8 mouse cellular contexts compared by ENCODE assay signal in genomic region chr14:31641506-31642155, GRCm38 (mm10). TPM values are rescaled to one million over a fixed set of nuclear protein-coding genes. Genes with fewer than 3 reads are reported as not detected.
DNase-seq lines count a peak whose midpoint lies in the region; ATAC-seq lines count a peak whose summit lies in the region.

No protein-coding gene starts in this region.

- DNase-seq in heart, adult 8-10 months (ENCODE audit: low spot score): no peak
- peak; percentile 91 for DNase-seq in kidney, adult 9 months
- no peak for DNase-seq in frontal cortex, postnatal 25 days (ENCODE audit: low spot score in 2 of 2)
- DNase-seq in adipocyte (ENCODE audit: low spot score): no peak
- DNase-seq in right cerebral cortex, postnatal 4 days: no peak

- peaks cover 15% of the 10 kb centered on the region for H3K4me1 ChIP-seq in heart, embryonic 13.5 days
- H3K4me1 ChIP-seq in embryonic facial prominence, embryonic 15.5 days: peaks cover 14% of the 10 kb centered on the region
- H3K4me1 ChIP-seq in midbrain, embryonic 15.5 days: peaks cover 17% of the 10 kb centered on the region

- peak overlapping the region; percentile 90 for H3K27ac ChIP-seq in heart, embryonic 13.5 days (replicated peaks)
- H3K27ac ChIP-seq in embryonic facial prominence, embryonic 15.5 days (replicated peaks): peak overlapping the region; percentile 93; the same call in 1 of the 2 replicates
- no peak overlapping the region for H3K27ac ChIP-seq in midbrain, embryonic 15.5 days

- peak overlapping the region; percentile 81 for H3K4me3 ChIP-seq in heart, embryonic 13.5 days
- peak overlapping the region; percentile 87 for H3K4me3 ChIP-seq in embryonic facial prominence, embryonic 15.5 days (replicated peaks)
- peak overlapping the region; percentile 74 for H3K4me3 ChIP-seq in midbrain, embryonic 15.5 days

- no peaks in the 10 kb centered on the region for H3K9me3 ChIP-seq in heart, embryonic 13.5 days
- no peaks in the 10 kb centered on the region for H3K9me3 ChIP-seq in embryonic facial prominence, embryonic 15.5 days (replicated peaks)
- no peaks in the 10 kb centered on the region for H3K9me3 ChIP-seq in midbrain, embryonic 15.5 days

- 59% methylated on average over 9 of the region's 9 CpGs for WGBS in heart, embryonic 13.5 days
- WGBS in embryonic facial prominence, embryonic 15.5 days: 68% methylated on average over 9 of the region's 9 CpGs
- 68% methylated on average over 9 of the region's 9 CpGs for WGBS in midbrain, embryonic 15.5 days

- H3K36me3 ChIP-seq in heart, embryonic 13.5 days: no peaks in the 10 kb centered on the region
- no peaks in the 10 kb centered on the region for H3K36me3 ChIP-seq in embryonic facial prominence, embryonic 15.5 days
- H3K36me3 ChIP-seq in midbrain, embryonic 15.5 days (replicated peaks): no peaks in the 10 kb centered on the region

- peak; percentile 16; the same call in 1 of the 2 replicates for ATAC-seq in heart, embryonic 13.5 days (ENCODE audit: extremely low read depth, insufficient number of reproducible peaks, low FRiP score, low TSS enrichment)
- ATAC-seq in embryonic facial prominence, embryonic 15.5 days (ENCODE audit: insufficient number of reproducible peaks, low FRiP score, low TSS enrichment, low read depth): no peak
- ATAC-seq in midbrain, embryonic 15.5 days (replicated peaks): no peak

- no peaks in the 10 kb centered on the region for H3K27me3 ChIP-seq in heart, embryonic 13.5 days (replicated peaks)
- H3K27me3 ChIP-seq in embryonic facial prominence, embryonic 15.5 days: no peaks in the 10 kb centered on the region
- H3K27me3 ChIP-seq in midbrain, embryonic 15.5 days (replicated peaks): no peaks in the 10 kb centered on the region

- H3K4me2 ChIP-seq in heart, embryonic 13.5 days: peak overlapping the region; percentile 92
- H3K4me2 ChIP-seq in embryonic facial prominence, embryonic 15.5 days (replicated peaks): peak overlapping the region; percentile 87
- H3K4me2 ChIP-seq in midbrain, embryonic 15.5 days: peak overlapping the region; percentile 98

- H3K9ac ChIP-seq in heart, embryonic 13.5 days: peak overlapping the region; percentile 87
- peak overlapping the region; percentile 43 for H3K9ac ChIP-seq in embryonic facial prominence, embryonic 15.5 days
- H3K9ac ChIP-seq in midbrain, embryonic 15.5 days: peak overlapping the region; percentile 69

RNA-seq across cellular contexts. Expression of gene Hacl1, which starts 0.5 kb away (rescaled TPM):
- 10.2 and 10.7 TPM in 2 replicates for polyA plus RNA-seq in heart, embryonic 13.5 days (2015; fragmentation: Nextera tagmentation; extraction: Ambion mirVana)
- total RNA-seq in heart, adult 8-10 months (2022): 10 to 100 TPM; 12.2 to 14.6 (median 14.0) TPM
- 11.5 and 13.3 TPM in 2 replicates for polyA plus RNA-seq in embryonic facial prominence, embryonic 15.5 days (2015; fragmentation: Nextera tagmentation; extraction: Ambion mirVana)
- 6.2 and 8.4 TPM in 2 replicates for polyA plus RNA-seq in midbrain, embryonic 15.5 days (2015; fragmentation: Nextera tagmentation; extraction: Ambion mirVana)

RNA-seq across cellular contexts. Expression of gene Btd, which starts 0.8 kb away (rescaled TPM):
- 19.8 and 25.3 TPM in 2 replicates for polyA plus RNA-seq in heart, embryonic 13.5 days (2015; fragmentation: Nextera tagmentation; extraction: Ambion mirVana)
- total RNA-seq in heart, adult 8-10 months (2022): 10 to 100 TPM in 3 of 4 experiments, 1 to 10 TPM in 1; 9.4 to 10.5 (median 10.4) TPM
- 33.5 and 33.7 TPM in 2 replicates for polyA plus RNA-seq in embryonic facial prominence, embryonic 15.5 days (2015; fragmentation: Nextera tagmentation; extraction: Ambion mirVana)
- 13.8 and 16.2 TPM in 2 replicates for polyA plus RNA-seq in midbrain, embryonic 15.5 days (2015; fragmentation: Nextera tagmentation; extraction: Ambion mirVana)

RNA-seq across cellular contexts. Expression of gene Gm49387, which starts 1.0 kb away (rescaled TPM):
- 2.1 TPM in 1 of 2 replicates, not detected in the other for polyA plus RNA-seq in heart, embryonic 13.5 days (2015; fragmentation: Nextera tagmentation; extraction: Ambion mirVana)
- 1 to 10 TPM in 1 of 4 experiments, under 1 TPM in 2, not detected in 1; 0.46 to 1.1 (median 0.75) TPM for total RNA-seq in heart, adult 8-10 months (2022)
- polyA plus RNA-seq in embryonic facial prominence, embryonic 15.5 days (2015; fragmentation: Nextera tagmentation; extraction: Ambion mirVana): 2.5 and 3.8 TPM in 2 replicates
- polyA plus RNA-seq in midbrain, embryonic 15.5 days (2015; fragmentation: Nextera tagmentation; extraction: Ambion mirVana): 0.63 and 1.2 TPM in 2 replicates

RNA-seq across cellular contexts. Expression of gene Colq, which starts 50.5 kb away (rescaled TPM):
- 8.1 and 8.3 TPM in 2 replicates for polyA plus RNA-seq in heart, embryonic 13.5 days (2015; fragmentation: Nextera tagmentation; extraction: Ambion mirVana)
- total RNA-seq in heart, adult 8-10 months (2022): 10 to 100 TPM in 2 of 4 experiments, 1 to 10 TPM in 2; 6.1 to 16.6 (median 11.6) TPM
- polyA plus RNA-seq in embryonic facial prominence, embryonic 15.5 days (2015; fragmentation: Nextera tagmentation; extraction: Ambion mirVana): 3.5 and 5.4 TPM in 2 replicates
- not detected in 2 replicates for polyA plus RNA-seq in midbrain, embryonic 15.5 days (2015; fragmentation: Nextera tagmentation; extraction: Ambion mirVana)
